Mouse (Mus musculus) telencephalon, adult 2 months (tissue): ENCODE measurements around the gene Fam19a4.
"Not testable (repeated sequence)": the region's sequence is repeated elsewhere in the genome, so short reads cannot be mapped to it uniquely, and the experiment has no call there.

Source experiments
- DNase-seq: peaks from one replicate; pipeline ENCODE4 v3.0.0-alpha.2; 2011; ENCODE audit warnings: low read depth, low spot score

The Fam19a4 gene

GRCm38 (mm10) chr6:96944796-96945195 lies 115.4 kb downstream of the Fam19a4 start:
- DNase-seq: no peak

- DNase-seq: no peak
Observed at GRCm38 (mm10) chr6:96935776-96936175, 124.4 kb downstream of the Fam19a4 start.

GRCm38 (mm10) chr6:96909061-96909480 lies 151.1 kb downstream of the Fam19a4 start:
- DNase-seq: no peak

- DNase-seq: not testable (repeated sequence)
Observed at GRCm38 (mm10) chr6:96877105-96877504, 183.1 kb downstream of the Fam19a4 start.

- not testable (repeated sequence) for DNase-seq
Observed at GRCm38 (mm10) chr6:96876651-96877050, 183.6 kb downstream of the Fam19a4 start.

GRCm38 (mm10) chr6:96853065-96853464 lies 207.1 kb downstream of the Fam19a4 start:
- no peak for DNase-seq

- no peak for DNase-seq
Observed at GRCm38 (mm10) chr6:96843944-96844343, 216.3 kb downstream of the Fam19a4 start.

GRCm38 (mm10) chr6:96840634-96841033 lies 219.6 kb downstream of the Fam19a4 start:
- DNase-seq: no peak

GRCm38 (mm10) chr6:96826626-96827025 lies 233.6 kb downstream of the Fam19a4 start:
- DNase-seq: no peak

- DNase-seq: no peak
Observed at GRCm38 (mm10) chr6:96802981-96803380, 257.2 kb downstream of the Fam19a4 start.

- no peak for DNase-seq
Observed at GRCm38 (mm10) chr6:96798746-96799145, 261.5 kb downstream of the Fam19a4 start.

GRCm38 (mm10) chr6:96797451-96797850 lies 262.8 kb downstream of the Fam19a4 start:
- no peak for DNase-seq
